Mouse (Mus musculus): ENCODE measurements around the gene Usp19.

The Usp19 gene

DNA sequence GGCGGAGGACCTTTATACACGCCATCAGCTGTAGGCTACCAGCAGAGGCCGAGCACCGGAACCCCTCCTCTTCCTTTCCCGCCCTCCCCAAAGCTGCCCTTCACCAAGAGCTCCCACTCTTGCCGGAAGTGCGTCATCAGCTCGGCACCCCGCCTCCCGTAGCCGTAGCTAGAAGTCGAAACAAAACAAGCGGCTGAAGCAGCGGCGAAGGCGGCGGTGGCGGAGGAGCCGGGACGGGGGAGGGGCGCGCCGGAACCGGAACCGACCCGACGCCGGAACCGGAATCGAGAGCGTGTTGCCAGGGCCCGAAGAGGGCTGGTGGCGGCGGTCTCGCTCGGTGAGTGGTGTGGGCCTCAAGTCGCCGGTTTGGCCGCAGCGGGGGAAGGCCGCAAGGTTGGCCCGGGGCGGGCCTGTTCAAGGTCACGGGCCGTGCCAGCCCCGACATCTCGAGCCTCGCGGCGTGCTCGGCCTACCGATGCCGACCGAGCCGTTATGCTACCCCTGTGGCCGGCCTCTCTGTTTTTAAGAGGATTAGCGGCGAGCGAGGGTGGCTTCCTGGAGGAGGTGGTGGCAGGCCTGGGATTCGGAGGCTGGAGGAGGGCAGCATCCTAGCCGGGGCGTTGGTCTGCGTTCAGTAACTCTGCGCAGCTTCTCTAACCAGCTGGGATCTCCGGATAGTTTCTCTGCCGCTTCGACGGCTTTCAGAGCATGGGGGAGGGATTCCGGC lies at the start of gene Usp19:
Usp19 (plus strand) TSS at position 44 of the 727 bp plus-strand sequence.
- peak; percentile 81 to 89 for DNase-seq (ENCODE audit: low spot score in 2 of 2)

DNA sequence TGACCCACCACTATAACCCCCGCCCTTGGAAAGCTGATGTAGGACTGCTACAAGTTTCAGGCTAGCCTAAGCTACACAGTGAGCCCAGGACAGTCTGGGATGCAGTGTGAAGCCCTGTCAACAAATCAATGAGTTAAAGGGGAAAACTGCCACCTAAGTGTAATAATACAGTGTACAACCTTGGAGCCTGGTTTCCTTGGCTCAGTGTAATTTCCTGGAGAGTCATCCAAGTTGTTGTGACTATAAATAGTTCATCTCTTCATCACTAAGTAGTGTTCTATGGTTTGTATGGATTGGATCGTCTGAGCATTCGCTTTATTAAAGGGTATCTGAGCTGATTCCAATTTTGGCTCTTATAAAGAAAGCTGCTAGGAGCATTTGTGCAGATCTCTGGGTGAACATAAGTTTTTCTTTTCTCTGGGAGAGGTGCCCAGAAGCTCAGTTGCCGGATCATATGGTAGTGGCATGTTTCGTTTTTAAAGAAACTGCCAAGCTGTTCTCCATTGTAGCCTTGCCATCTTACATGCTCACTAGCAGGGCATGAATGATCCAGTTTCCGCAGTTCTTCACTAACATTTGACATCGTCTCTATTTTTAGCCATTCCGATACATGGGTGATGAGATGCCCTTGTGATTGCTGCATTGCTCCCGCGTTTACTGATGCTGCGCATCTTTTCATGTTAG lies 49.0 kb upstream of the Usp19 start:
- DNase-seq (ENCODE audit: low spot score in 2 of 2): no peak

DNA sequence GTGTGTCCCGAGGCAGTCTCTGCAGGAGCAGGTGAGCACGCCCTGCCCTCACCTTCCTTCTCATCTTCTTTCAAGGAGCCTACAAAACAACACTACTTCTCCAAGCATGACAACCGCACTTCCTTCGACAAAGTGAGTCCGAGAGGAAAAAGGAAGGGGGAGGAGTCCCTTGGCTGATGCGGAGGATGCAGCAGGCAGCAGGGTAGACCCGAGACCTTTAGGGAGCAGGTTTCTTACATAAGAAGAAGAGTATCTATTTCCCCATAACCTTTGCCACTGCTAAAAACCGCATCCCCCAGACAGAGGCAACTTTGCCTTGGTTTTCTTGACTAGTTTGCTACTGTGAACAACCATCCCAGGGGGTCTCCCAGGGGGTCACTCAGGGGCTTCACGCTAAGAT lies 45.3 kb upstream of the Usp19 start:
- no peak for DNase-seq (ENCODE audit: low spot score in 2 of 2)

DNA sequence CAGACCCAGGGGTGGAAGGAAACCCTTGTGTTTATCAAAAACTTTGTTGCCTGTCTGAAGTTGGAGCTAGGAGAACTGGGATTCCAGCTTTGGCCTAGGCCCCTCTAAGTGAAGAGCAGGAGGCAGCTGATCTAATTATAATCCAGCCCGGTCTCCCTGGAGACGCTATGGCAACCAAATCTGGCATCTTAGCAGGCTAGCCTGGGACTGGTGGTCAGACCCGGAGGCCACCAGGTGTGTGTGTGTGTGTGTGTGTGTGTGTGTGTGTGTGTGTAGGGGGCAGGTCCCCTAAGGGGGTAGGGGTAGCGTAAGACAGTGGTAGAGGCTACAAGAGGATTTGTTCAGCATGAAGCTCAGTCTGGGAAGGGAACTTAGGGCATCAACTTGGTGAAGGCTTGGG lies 40.5 kb upstream of the Usp19 start:
- no peak for DNase-seq (ENCODE audit: low spot score in 2 of 2)

DNA sequence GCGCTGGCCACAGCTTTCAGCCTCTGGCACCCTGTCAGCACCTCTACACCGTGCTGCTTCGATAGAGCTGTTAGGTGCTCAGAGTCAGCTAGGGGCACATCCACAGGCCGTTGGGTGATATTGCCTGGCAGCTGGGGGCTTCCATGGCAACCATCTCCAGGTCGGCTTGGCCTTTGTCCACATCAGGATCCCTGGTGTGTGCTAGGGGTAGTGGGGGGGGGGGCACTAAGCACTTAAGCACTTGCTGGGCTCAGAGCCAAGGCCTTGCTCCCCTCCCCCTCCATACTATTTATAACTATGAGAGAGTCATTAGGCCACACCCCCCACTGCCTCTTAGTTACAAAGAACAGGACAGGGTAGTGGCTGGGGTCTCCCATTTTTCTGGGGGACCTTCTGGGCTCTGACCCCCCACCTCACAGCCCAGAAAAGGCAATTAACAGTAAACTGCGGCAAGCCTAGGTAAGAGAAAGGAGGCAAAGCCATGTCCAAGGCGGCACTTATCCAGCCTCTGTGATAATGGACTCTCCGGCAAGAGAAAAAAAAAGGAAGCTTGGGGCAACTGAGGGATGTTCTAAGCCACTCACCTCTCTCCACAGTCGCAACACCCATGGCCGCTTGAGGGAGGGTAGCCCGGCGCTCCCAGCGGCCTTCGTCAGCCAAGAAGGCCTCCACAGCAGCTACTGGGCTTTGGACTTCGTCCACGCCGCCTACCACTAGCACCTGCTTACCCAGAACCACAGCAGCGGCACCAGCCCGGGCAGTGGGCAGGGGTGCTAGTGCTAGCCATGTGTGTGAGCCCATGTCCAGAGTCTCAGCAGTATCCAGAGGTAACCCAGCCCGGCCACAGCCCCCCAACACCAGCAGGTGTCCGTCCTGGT lies 39.9 kb upstream of the Usp19 start:
- no peak for DNase-seq (ENCODE audit: low spot score in 2 of 2)

DNA sequence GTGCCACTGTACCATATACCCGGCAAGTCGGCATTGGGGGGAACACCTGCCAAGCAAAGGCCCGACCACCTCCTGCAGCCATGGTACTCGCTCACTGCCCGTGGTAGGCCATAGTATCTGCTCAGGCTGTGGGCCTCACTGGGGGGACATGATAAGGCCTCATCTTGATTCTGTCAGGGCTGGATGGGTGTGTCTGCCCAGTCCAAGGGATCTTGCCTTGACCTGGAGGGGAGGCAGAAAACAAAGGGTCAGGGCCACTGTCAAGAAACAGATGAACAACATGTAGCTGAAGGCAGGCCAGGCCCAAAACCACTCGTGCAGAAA lies 39.3 kb upstream of the Usp19 start:
- no peak for DNase-seq (ENCODE audit: low spot score in 2 of 2)

DNA sequence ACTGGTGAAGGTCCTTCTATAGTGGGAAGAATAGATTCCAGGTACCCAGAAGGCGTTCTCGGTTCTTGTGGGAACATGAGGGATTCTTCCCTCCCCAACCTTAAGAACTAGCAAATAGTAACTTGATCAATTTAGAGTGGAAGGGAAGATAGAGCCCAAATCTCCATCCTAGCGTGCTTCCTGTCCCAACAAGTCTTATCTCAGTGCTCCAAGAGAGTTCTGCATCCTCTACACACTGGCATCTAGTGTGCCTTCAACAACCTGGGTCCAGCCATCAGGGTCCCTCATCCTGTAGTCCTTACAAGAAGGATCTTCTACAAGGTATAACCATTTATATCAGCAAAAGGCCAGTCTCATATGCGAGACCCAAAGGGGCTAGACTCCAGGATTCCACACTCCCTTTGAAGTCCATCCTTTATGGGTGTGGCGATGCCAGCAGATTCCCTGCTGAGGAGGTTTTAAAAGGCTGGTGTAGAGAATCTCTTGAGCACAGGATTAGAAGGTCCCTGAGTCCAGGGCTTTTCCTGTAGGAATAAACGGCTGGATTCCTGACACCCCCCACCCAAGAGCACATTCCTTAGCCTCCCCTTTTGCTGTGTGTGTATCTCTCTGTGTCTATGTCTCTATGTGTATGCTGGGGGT lies 38.8 kb upstream of the Usp19 start:
- DNase-seq (ENCODE audit: low spot score in 2 of 2): no peak

DNA sequence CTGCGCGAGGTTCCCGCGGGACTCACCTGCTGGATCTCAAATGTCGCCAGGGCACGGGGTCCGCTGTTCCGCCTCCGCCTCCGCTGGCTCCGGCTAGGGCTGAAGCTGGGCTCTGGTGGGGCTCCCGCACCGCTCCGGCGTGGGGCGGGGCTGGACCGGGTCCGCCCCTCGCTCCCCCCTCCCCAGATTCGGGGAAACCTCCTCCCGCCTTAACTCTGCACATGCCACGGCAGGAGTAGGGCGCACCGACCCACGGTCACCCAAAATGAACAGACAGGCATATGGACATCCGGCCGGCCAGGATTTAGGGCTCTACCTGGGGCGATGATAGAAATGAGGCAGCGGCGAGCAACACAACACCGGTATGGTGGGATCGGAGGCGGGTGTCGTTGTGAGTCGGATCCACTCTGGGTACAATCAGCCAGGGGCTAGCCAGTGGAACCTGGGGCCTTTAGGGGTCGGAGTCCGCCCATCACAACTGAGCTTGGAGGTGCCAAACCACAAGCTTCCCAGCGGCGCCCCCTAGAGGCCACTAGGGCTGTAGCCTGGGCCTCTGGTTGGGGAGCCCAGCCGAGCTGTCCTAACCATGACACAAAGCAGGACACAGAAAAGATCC lies 38.0 kb upstream of the Usp19 start:
- peak; percentile 76 to 85 for DNase-seq (ENCODE audit: low spot score in 2 of 2)

DNA sequence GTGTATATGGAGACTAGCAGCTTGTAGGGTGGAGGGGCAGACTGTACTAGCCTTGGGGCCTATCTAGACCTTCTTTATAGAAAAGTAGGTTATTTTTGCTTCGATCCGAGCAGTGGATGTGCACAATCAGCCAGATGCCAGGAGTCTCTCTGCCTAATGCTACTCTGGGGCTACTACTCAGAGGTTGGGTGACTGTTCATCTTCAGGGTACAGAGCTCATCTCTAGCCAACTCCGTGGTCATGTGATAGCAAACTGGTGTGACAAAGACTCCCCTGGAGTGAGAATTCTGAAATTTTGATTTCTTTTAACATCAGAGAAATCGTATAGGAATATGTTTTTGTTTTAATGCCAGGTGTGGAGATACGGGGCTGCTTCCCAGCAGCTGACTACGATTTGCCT lies 37.5 kb upstream of the Usp19 start:
- no peak for DNase-seq (ENCODE audit: low spot score in 2 of 2)

DNA sequence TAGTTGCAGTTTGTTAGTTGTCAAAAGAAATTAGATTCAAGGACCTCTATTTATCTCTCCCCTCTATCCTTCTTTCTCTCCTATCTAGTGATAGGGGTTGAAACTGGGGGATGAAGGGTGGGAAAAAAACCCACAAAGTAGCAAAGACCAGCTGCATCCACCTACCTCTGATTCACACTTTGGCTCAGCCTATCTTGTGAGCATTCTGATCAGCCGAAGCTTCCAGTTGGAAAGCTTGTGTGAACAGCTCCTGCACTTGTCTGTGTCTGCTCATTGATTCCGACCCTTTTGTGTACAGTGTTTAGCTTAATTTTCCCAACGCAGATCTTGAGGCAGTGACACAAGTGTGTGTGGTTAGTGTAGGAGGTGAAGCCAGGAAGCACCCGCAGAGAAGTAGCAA lies 36.9 kb upstream of the Usp19 start:
- DNase-seq (ENCODE audit: low spot score in 2 of 2): no peak

DNA sequence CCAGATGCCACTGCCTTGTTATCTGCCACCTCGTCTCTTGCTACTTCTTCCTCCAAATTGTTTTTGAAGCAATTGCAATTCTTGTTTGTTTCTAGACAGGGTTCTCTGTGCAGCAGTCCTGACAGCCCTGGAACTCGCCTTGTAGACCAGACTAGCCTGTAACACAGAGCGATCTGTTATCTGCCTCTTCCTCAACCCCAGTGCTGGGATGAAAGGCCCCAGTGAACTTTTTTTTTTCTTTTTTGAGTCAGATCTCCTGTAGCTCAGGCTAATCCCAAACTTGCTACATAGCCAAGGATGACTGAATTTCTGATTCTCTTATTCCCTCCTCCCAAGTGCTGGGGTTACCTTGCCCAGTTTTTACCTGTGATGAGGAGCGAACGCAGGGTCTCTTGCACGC lies 36.0 kb upstream of the Usp19 start:
- DNase-seq (ENCODE audit: low spot score in 2 of 2): no peak

DNA sequence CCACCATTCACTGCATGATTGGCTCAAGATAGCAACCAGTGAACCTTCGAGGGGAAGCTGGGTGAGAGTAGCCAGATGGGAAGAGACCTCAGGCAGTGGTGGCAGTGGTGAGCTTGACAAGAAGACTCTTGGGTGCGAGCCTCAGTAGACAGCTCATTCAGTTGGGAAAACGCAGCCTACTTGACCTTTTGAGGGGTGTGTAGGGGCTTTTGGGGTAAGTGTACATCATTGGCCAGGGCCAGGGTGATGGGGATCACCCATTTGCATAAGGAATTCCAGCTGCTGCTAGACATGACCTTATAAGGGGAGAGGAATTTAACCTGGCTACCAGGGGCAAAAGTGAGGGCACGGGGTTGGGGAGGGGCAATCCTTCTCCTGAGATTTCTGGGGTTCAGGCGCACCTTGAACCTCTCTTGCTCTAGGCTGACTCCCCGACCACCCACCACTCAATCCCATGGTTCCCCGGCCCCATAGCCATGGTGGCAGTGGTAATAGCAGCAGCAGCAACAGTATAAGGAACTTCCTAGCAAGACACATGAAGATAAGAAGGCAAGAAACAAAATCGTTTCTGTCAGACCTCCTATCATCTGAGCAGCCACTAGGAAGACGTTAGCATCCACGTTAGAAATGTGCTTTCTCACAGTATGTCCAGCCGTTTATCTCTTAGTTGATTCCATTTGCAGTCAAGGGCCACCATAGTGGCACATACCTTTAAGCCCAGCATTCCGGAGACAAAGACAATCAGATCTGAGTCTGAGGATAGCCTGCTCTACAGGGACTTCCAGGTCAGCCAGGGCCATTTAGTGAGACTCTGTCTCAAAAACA lies 34.4 kb upstream of the Usp19 start:
- no peak for DNase-seq (ENCODE audit: low spot score in 2 of 2)

DNA sequence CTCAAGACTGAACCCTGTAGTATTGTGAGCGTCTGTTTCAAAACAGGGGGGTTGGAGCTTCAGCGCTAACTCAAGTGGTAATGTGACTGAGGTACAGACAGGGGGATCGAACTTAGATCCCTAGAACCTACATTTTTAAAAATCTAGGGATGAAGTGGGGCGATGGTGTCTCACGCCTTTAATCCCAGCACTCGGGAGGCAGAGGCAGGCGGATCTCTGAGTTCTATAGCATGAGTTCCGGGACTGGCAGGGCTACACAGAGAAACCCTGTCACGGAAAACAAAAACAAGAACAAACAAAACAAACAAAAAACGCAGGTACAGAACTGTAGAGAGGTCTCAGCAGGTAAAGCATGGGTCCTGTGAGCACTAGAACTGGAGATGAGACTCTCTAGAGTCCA lies 33.4 kb upstream of the Usp19 start:
- DNase-seq (ENCODE audit: low spot score in 2 of 2): no peak

DNA sequence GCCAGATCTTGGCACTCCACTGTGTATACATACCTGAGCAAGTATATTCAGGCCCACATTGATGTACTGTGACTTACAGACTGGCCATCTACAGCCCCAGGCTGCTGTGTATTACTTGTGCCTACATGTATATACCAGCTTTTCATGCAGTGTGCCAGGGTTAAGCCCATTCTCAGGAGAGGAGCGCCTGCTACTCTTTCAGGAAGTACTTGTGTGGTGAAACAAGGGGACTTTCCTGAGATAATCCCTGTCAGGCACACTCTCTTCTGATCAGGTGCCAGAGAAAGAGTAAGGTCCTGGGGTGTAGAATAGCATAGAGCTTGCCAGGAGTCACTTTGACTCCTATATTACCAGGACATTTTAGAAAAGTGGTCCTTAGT lies 30.5 kb upstream of the Usp19 start:
- no peak for DNase-seq (ENCODE audit: low spot score in 2 of 2)

DNA sequence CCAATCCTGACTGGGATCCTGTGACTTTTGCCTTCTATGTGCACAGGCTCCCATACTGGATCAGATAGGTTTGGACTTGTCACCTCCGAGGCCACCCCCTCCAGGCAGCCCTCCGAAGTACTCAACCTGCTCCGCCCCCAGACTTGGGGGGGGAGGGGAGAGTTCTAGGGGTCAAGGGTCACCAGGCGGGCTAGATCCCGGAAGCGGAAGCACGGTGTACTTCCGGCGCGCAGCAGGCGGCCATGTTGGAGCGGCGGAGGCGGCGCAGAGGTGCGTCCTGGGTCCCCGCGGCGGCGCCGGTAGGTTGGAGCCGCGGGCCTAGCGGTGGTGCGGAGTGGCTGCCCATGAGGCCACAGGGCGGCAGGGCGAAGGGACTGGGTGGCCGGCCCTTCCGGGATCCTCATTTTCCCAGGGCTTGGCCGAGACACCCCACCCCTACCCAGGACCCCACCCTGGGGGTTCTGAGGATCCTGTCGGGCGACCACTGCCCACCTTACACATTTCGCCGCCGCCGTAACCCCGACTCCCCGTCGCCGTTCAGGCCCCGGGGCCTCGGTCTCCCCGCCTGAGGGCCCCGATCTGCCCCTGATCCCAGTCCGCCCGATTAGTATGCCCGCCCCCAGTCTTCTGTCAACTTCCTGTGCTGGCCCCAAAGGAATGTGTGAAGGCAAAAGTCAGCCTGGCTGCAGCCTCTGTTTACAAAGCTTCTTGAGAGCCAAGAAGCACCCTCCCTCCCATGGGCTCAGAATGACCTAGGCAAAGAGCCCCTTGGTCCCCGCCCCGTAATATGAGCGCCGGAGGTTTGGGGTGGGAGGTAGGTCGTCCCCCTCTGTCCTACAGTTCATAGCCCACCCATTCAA lies 29.9 kb upstream of the Usp19 start, which contains the start of gene Ccdc71:
Ccdc71 (plus strand) TSS at position 209 of the 860 bp plus-strand sequence.
- peak; percentile 64 to 79 for DNase-seq (ENCODE audit: low spot score in 2 of 2)

DNA sequence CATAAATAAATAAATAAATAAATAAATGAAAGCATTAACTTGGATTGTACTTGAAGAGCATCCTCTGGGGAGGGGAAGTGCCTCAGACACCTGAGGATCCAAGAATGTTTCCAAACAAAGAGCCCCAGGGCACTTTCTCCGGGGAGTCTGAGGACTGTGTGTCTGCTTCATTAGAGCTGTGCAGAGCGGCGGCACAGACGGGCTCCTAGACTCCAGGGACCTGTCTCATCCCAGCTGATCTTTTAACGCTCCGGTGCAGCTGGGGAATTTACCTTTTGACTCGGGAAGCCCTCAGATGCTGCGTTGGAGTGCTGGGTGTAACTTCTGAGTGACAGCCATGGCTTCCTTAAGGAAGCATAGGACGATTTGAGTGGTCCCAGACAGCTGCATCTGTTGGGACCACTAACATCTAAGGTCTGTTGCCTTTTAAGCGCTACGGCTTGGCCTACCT lies 29.2 kb upstream of the Usp19 start, which contains the start of gene Klhdc8b:
Klhdc8b (minus strand) TSS at position 401 of the 451 bp plus-strand sequence.
- DNase-seq (ENCODE audit: low spot score in 2 of 2): no peak

DNA sequence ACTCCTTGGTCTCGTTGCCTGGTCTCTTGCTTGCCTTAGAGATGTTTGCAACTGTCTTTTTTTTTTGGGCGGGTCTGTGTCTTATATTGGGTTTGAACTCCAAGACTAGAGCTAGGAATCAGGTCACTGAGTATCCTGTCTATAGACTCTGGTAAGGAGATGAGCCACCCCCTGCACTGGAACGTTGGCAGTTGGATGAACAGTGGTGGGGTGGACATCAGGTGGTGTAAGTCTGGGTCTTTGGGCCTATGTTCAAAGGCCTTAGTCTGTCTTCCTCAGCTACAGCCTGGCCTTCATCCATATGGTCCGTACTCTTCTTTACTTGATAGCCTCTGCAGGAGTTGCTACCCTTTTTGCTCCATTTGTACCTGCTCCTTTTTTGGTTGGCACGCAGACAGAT lies 28.7 kb upstream of the Usp19 start:
- no peak for DNase-seq (ENCODE audit: low spot score in 2 of 2)

DNA sequence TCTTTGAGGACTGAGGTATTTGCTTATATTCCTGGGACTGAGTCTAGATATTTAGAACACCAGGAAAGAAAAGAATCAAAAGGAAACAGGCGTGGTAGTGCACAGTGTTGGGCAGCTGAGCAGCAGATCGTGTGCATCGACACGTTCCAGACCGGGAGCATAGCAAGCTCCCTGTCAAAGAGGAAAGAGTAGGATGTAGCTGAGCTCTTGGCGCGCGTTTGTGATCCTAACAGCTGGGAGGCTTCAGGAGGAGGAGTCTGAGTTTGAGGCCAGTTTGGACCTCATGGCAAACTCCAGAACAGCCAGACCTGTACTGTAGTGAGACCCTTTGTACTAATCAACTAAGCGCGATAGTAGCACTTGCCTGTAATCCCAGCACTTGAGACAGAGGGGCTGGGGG lies 28.2 kb upstream of the Usp19 start:
- DNase-seq (ENCODE audit: low spot score in 2 of 2): no peak

DNA sequence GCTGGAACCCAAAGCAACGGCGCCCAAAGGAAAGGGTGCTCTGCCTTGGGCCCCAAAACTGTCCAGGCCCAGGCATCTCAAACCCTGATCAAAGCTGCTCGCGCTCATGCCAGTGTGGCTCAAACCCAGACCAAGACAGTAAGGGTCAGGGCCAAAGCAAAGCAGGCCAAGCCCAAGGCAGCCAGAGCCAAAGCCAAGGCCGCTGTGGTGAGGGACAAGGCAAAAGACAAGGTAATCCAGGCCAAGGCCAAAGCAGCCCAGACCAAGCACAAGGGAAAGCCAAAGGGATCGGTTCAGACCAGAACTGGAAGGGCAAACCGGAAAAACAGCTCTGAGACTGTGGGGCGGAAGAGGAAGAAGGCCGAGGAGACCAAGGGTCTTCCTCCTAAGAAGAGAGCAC lies 26.7 kb upstream of the Usp19 start:
- DNase-seq (ENCODE audit: low spot score in 2 of 2): no peak

DNA sequence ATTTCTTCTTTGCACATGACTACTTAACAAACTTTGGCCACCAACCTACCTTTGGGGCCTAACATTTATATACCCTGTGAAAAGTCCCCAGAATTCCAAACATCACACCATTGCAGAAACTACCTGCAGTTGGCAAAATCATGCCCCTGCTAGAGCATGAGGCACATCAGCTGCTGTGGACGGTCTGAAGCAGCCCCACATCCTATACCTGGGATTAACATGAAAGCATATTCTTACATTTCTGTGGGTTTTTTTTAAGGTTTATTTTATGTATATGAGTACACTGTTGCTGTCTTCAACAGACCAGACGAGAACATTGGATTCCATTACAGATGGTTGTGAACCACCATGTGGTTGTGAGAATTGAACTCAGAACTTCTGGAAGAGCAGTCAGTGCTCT lies 24.2 kb upstream of the Usp19 start:
- no peak for DNase-seq (ENCODE audit: low spot score in 2 of 2)

Measured in spleen, postnatal 14 days (tissue).